In genomic region chr8:78023936-78024335, GRCm38 (mm10) we compare ENCODE assay signal across 15 mouse cellular contexts.
DNase-seq lines count a peak whose midpoint lies in the region; ATAC-seq lines count a peak whose summit lies in the region.
"Had no signal": no experiment of that assay in that cellular context is flagged by ENCODE, and none has a peak within 500 bp of the region (broad histone marks: within the 10 kb centered on the region; RNA-seq: fewer than 3 reads in every experiment).

No protein-coding gene starts in this region.

- 69% methylated on average over 4 of the region's 4 CpGs for WGBS in heart, embryonic 11.5 days (ENCODE audit: insufficient replicate concordance)
- WGBS in kidney, embryonic 14.5 days, result 53% methylated on average over 4 of the region's 4 CpGs
- WGBS in lung, embryonic 16.5 days, result 23% methylated on average over 4 of the region's 4 CpGs
- WGBS in stomach, embryonic 14.5 days, result 27% methylated on average over 4 of the region's 4 CpGs

- no peaks in the 10 kb centered on the region for H3K36me3 ChIP-seq in heart, embryonic 11.5 days (ENCODE audit: control insufficient read depth, insufficient read depth, low read length)
- H3K36me3 ChIP-seq in kidney, embryonic 14.5 days (ENCODE audit: control insufficient read depth, insufficient read depth, low read length), result no peaks in the 10 kb centered on the region
- H3K36me3 ChIP-seq in lung, embryonic 16.5 days (ENCODE audit: control insufficient read depth, insufficient read depth, low read length), result no peaks in the 10 kb centered on the region
- no peaks in the 10 kb centered on the region for H3K36me3 ChIP-seq in stomach, embryonic 14.5 days (ENCODE audit: control insufficient read depth, insufficient read depth, low read length)
- H3K36me3 ChIP-seq: midbrain, embryonic 10.5 days had no signal

- no peak for DNase-seq in heart, adult 9 months (ENCODE audit: low spot score in 2 of 2)
- DNase-seq in kidney, adult 18-20 months, result no peak
- no peak for DNase-seq in lung, postnatal 36 days
- DNase-seq: adrenal gland, postnatal 10 days; B cell, adult 2 months; cerebellum, adult 9-11 months; right cerebral cortex, postnatal 25 days had no signal

- ATAC-seq in heart, embryonic 11.5 days (replicated peaks; ENCODE audit: insufficient number of reproducible peaks, low FRiP score, low TSS enrichment), result no peak
- 0 out of 2 replicates have a peak, but pooled peaks have one; percentile 32 for ATAC-seq in kidney, embryonic 14.5 days (ENCODE audit: low FRiP score, low TSS enrichment)
- ATAC-seq in lung, embryonic 16.5 days (ENCODE audit: low read depth), result peak; percentile 41; the same call in 1 of the 2 replicates
- ATAC-seq in stomach, embryonic 14.5 days (ENCODE audit: insufficient number of reproducible peaks, insufficient read depth, low FRiP score, low read depth), result no peak
- no peak for ATAC-seq in CD4-positive, CD25-positive, alpha-beta regulatory T cell, adult 4 months

- H3K9ac ChIP-seq in heart, embryonic 11.5 days (ENCODE audit: low read depth, low read length), result no peak overlapping the region
- H3K9ac ChIP-seq in kidney, embryonic 14.5 days (ENCODE audit: low read depth, low read length), result no peak overlapping the region
- no peak overlapping the region for H3K9ac ChIP-seq in lung, embryonic 16.5 days (ENCODE audit: low read length)
- no peak overlapping the region for H3K9ac ChIP-seq in stomach, embryonic 14.5 days (replicated peaks; ENCODE audit: low read depth, low read length)

- no peaks in the 10 kb centered on the region for H3K27me3 ChIP-seq in heart, embryonic 11.5 days (ENCODE audit: control insufficient read depth, insufficient read depth, low read length)
- no peaks in the 10 kb centered on the region for H3K27me3 ChIP-seq in kidney, embryonic 14.5 days (ENCODE audit: control insufficient read depth, insufficient read depth, low read length)
- no peaks in the 10 kb centered on the region for H3K27me3 ChIP-seq in lung, embryonic 16.5 days (ENCODE audit: control insufficient read depth, insufficient read depth, low read depth, low read length)
- H3K27me3 ChIP-seq in stomach, embryonic 14.5 days (ENCODE audit: control insufficient read depth, insufficient read depth, low read length), result no peaks in the 10 kb centered on the region

- H3K4me1 ChIP-seq in heart, embryonic 11.5 days (ENCODE audit: control insufficient read depth, insufficient read depth, low read length), result 0 out of 2 replicates have a peak, but pooled peaks cover 3% of the 10 kb centered on the region
- H3K4me1 ChIP-seq in kidney, embryonic 14.5 days (ENCODE audit: control insufficient read depth, insufficient read depth, low read length), result peaks cover 14% of the 10 kb centered on the region
- H3K4me1 ChIP-seq in lung, embryonic 16.5 days (replicated peaks; ENCODE audit: control insufficient read depth, insufficient read depth, low read length), result peaks cover 37% of the 10 kb centered on the region
- peaks cover 25% of the 10 kb centered on the region for H3K4me1 ChIP-seq in stomach, embryonic 14.5 days (ENCODE audit: control insufficient read depth, insufficient read depth, low read length)

- H3K27ac ChIP-seq in heart, embryonic 11.5 days (ENCODE audit: low read depth, low read length), result peak overlapping the region; percentile 37
- H3K27ac ChIP-seq in kidney, embryonic 14.5 days (ENCODE audit: low read depth, low read length), result peak overlapping the region; percentile 83; the same call in 1 of the 2 replicates
- peak overlapping the region; percentile 95 for H3K27ac ChIP-seq in lung, embryonic 16.5 days (ENCODE audit: low read length)
- peak overlapping the region; percentile 83 for H3K27ac ChIP-seq in stomach, embryonic 14.5 days (ENCODE audit: low read length)
- H3K27ac ChIP-seq: layer of hippocampus, adult 2 months; midbrain, embryonic 10.5 days had no signal

- no peak overlapping the region for H3K4me2 ChIP-seq in heart, embryonic 11.5 days
- H3K4me2 ChIP-seq in kidney, embryonic 14.5 days (replicated peaks; ENCODE audit: low read depth, low read length), result no peak overlapping the region
- H3K4me2 ChIP-seq in lung, embryonic 16.5 days (ENCODE audit: low read depth, low read length), result 0 out of 2 replicates have a peak overlapping the region, but pooled peaks have one; percentile 7
- 0 out of 2 replicates have a peak overlapping the region, but pooled peaks have one; percentile 6 for H3K4me2 ChIP-seq in stomach, embryonic 14.5 days (replicated peaks; ENCODE audit: low read depth, low read length)

- no peaks in the 10 kb centered on the region for H3K9me3 ChIP-seq in heart, embryonic 11.5 days (replicated peaks; ENCODE audit: control insufficient read depth, low read length)
- H3K9me3 ChIP-seq in kidney, embryonic 14.5 days (ENCODE audit: control insufficient read depth, low read length), result no peaks in the 10 kb centered on the region
- H3K9me3 ChIP-seq in lung, embryonic 16.5 days (ENCODE audit: control insufficient read depth, low read length), result no peaks in the 10 kb centered on the region
- H3K9me3 ChIP-seq in stomach, embryonic 14.5 days (ENCODE audit: control insufficient read depth, low read depth, low read length), result no peaks in the 10 kb centered on the region
- H3K9me3 ChIP-seq: midbrain, embryonic 10.5 days had no signal

- H3K4me3 ChIP-seq in heart, embryonic 11.5 days (ENCODE audit: low read depth, low read length), result no peak overlapping the region
- H3K4me3 ChIP-seq in kidney, embryonic 14.5 days (ENCODE audit: low read length), result no peak overlapping the region
- no peak overlapping the region for H3K4me3 ChIP-seq in lung, embryonic 16.5 days (ENCODE audit: low read length)
- H3K4me3 ChIP-seq in stomach, embryonic 14.5 days (ENCODE audit: low read depth, low read length), result no peak overlapping the region
- H3K4me3 ChIP-seq: layer of hippocampus, adult 2 months; midbrain, embryonic 10.5 days; myocyte had no signal

Comparison
In these comparisons a context has a peak if more than half of its experiments do, and no peak if none do; other contexts are left out.
1. ATAC-seq: peak in kidney, embryonic 14.5 days (single experiment) and lung, embryonic 16.5 days (single experiment); none in heart, embryonic 11.5 days (single experiment), stomach, embryonic 14.5 days (single experiment) and CD4-positive, CD25-positive, alpha-beta regulatory T cell, adult 4 months (single experiment).
2. H3K27ac ChIP-seq: peak in every context shown above with its lines; median percentile 95 in lung, embryonic 16.5 days; 83 in kidney, embryonic 14.5 days; 83 in stomach, embryonic 14.5 days; 37 in heart, embryonic 11.5 days.
3. H3K4me2 ChIP-seq: peak in lung, embryonic 16.5 days (single experiment) and stomach, embryonic 14.5 days (single experiment); none in heart, embryonic 11.5 days (single experiment) and kidney, embryonic 14.5 days (single experiment).